Mouse (Mus musculus) CD4-positive helper T cell, adult 2 months (primary cell): Measurements from ENCODE around the gene Tmem240.
"Not testable (repeated sequence)": the region's sequence is repeated elsewhere in the genome, so short reads cannot be mapped to it uniquely, and the experiment has no call there.

ENCODE experiments used
- DNase-seq: peaks from one replicate; pipeline ENCODE4 v3.0.0-alpha.2; 2012; ENCODE audit warnings: low read depth, missing footprints, low spot score

Tmem240 gene

GRCm38 (mm10) chr4:155734350-155734941, at the start of gene Tmem240:
Tmem240 (plus strand) TSS chr4:155734800.
- peak; percentile 92 for DNase-seq

GRCm38 (mm10) chr4:155687764-155688163, 46.8 kb upstream of the Tmem240 start:
- DNase-seq, result not testable (repeated sequence)

GRCm38 (mm10) chr4:155690571-155691375, 43.8 kb upstream of the Tmem240 start:
- DNase-seq, result no peak

- no peak for DNase-seq
These were observed 42.2 kb upstream of the Tmem240 start for GRCm38 (mm10) chr4:155692421-155692820.

GRCm38 (mm10) chr4:155694111-155694481, 40.5 kb upstream of the Tmem240 start, which contains the start of gene Fndc10:
Fndc10 (plus strand) TSS chr4:155694342.
- DNase-seq, result no peak

GRCm38 (mm10) chr4:155694482-155695401, 39.9 kb upstream of the Tmem240 start:
- peak; percentile 92 for DNase-seq

GRCm38 (mm10) chr4:155695531-155696062, 39.0 kb upstream of the Tmem240 start:
- DNase-seq, result no peak

- no peak for DNase-seq
These were observed 38.0 kb upstream of the Tmem240 start for GRCm38 (mm10) chr4:155696261-155697255.

- peak; percentile 65 for DNase-seq
These were observed 34.2 kb upstream of the Tmem240 start for GRCm38 (mm10) chr4:155700425-155700824.

GRCm38 (mm10) chr4:155703425-155703929, 31.1 kb upstream of the Tmem240 start:
- DNase-seq, result no peak

GRCm38 (mm10) chr4:155704721-155705591, 29.6 kb upstream of the Tmem240 start, which contains the start of gene Ssu72:
Ssu72 (plus strand) TSS chr4:155704800.
- DNase-seq, result peak; percentile 97

GRCm38 (mm10) chr4:155705592-155705929, 29.0 kb upstream of the Tmem240 start:
- DNase-seq, result peak; percentile 65

- no peak for DNase-seq
These were observed 26.0 kb upstream of the Tmem240 start for GRCm38 (mm10) chr4:155708582-155708981.

- no peak for DNase-seq
These were observed 25.6 kb upstream of the Tmem240 start for GRCm38 (mm10) chr4:155708988-155709387.

GRCm38 (mm10) chr4:155710521-155711252, 23.9 kb upstream of the Tmem240 start:
- DNase-seq, result no peak

- DNase-seq, result peak; percentile 63
These were observed 12.9 kb upstream of the Tmem240 start for GRCm38 (mm10) chr4:155721668-155722083.

- DNase-seq, result no peak
These were observed 6.6 kb upstream of the Tmem240 start for GRCm38 (mm10) chr4:155727993-155728392.

- no peak for DNase-seq
These were observed 1.3 kb upstream of the Tmem240 start for GRCm38 (mm10) chr4:155733267-155733666.
